Mouse (Mus musculus): ENCODE measurements around the gene Fyco1.
"Not testable (repeated sequence)": the region's sequence is repeated elsewhere in the genome, so short reads cannot be mapped to it uniquely, and the experiment has no call there.

Gene Fyco1

GRCm38 (mm10) chr9:123814821-123815220 lies 36.9 kb downstream of the Fyco1 start:
- no peak for DNase-seq (ENCODE audit: low spot score)

GRCm38 (mm10) chr9:123814326-123814725 lies 37.4 kb downstream of the Fyco1 start:
- no peak for DNase-seq (ENCODE audit: low spot score)

- no peak for DNase-seq (ENCODE audit: low spot score)
Measured at GRCm38 (mm10) chr9:123811831-123812230, 39.9 kb downstream of the Fyco1 start.

GRCm38 (mm10) chr9:123808583-123808982 lies 43.1 kb downstream of the Fyco1 start:
- DNase-seq (ENCODE audit: low spot score) = no peak

- DNase-seq (ENCODE audit: low spot score) = no peak
Measured at GRCm38 (mm10) chr9:123806267-123806666, 45.4 kb downstream of the Fyco1 start, which contains the start of gene Cxcr6. Gene Cxcr6 (plus strand): TSS chr9:123806475.

- no peak for DNase-seq (ENCODE audit: low spot score)
Measured at GRCm38 (mm10) chr9:123805241-123805640, 46.5 kb downstream of the Fyco1 start.

- DNase-seq (ENCODE audit: low spot score) = no peak
Measured at GRCm38 (mm10) chr9:123802896-123803295, 48.8 kb downstream of the Fyco1 start.

GRCm38 (mm10) chr9:123802421-123802820 lies 49.3 kb downstream of the Fyco1 start:
- DNase-seq (ENCODE audit: low spot score) = no peak

GRCm38 (mm10) chr9:123801527-123801926 lies 50.2 kb downstream of the Fyco1 start:
- no peak for DNase-seq (ENCODE audit: low spot score)

GRCm38 (mm10) chr9:123796174-123796573 lies 55.5 kb downstream of the Fyco1 start:
- DNase-seq (ENCODE audit: low spot score) = peak; percentile 10

GRCm38 (mm10) chr9:123788855-123789529 lies 62.7 kb downstream of the Fyco1 start:
- no peak for DNase-seq (ENCODE audit: low spot score)

- DNase-seq (ENCODE audit: low spot score) = not testable (repeated sequence)
Measured at GRCm38 (mm10) chr9:123773299-123773698, 78.4 kb downstream of the Fyco1 start.

GRCm38 (mm10) chr9:123769532-123769931 lies 82.2 kb downstream of the Fyco1 start:
- DNase-seq (ENCODE audit: low spot score) = no peak

- DNase-seq (ENCODE audit: low spot score) = no peak
Measured at GRCm38 (mm10) chr9:123768443-123768842, 83.3 kb downstream of the Fyco1 start.

GRCm38 (mm10) chr9:123766996-123767395 lies 84.7 kb downstream of the Fyco1 start:
- DNase-seq (ENCODE audit: low spot score) = no peak

GRCm38 (mm10) chr9:123763771-123764170 lies 87.9 kb downstream of the Fyco1 start:
- DNase-seq (ENCODE audit: low spot score) = no peak

GRCm38 (mm10) chr9:123762886-123763285 lies 88.8 kb downstream of the Fyco1 start:
- no peak for DNase-seq (ENCODE audit: low spot score)

- no peak for DNase-seq (ENCODE audit: low spot score)
Measured at GRCm38 (mm10) chr9:123760806-123761205, 90.9 kb downstream of the Fyco1 start.

GRCm38 (mm10) chr9:123758645-123759044 lies 93.1 kb downstream of the Fyco1 start:
- no peak for DNase-seq (ENCODE audit: low spot score)

- DNase-seq (ENCODE audit: low spot score) = no peak
Measured at GRCm38 (mm10) chr9:123758156-123758555, 93.5 kb downstream of the Fyco1 start.

GRCm38 (mm10) chr9:123757326-123757725 lies 94.4 kb downstream of the Fyco1 start:
- DNase-seq (ENCODE audit: low spot score) = no peak

- no peak for DNase-seq (ENCODE audit: low spot score)
Measured at GRCm38 (mm10) chr9:123756752-123757151, 94.9 kb downstream of the Fyco1 start.

GRCm38 (mm10) chr9:123754333-123754732 lies 97.4 kb downstream of the Fyco1 start:
- DNase-seq (ENCODE audit: low spot score) = peak; percentile 57

- not testable (repeated sequence) for DNase-seq (ENCODE audit: low spot score)
Measured at GRCm38 (mm10) chr9:123749687-123750086, 102.0 kb downstream of the Fyco1 start.

Measured in spleen, adult 12 weeks (tissue).